Mouse (Mus musculus) left cerebral cortex, postnatal 36 days (tissue): ENCODE data around the gene Bcas3. TPM values are rescaled to one million over a fixed set of nuclear protein-coding genes. Genes with fewer than 3 reads are reported as not detected.

ENCODE experiments used
- DNase-seq, 2 experiments: peaks; one replicate each; pipeline ENCODE4 v3.0.0; 2021 to 2022; ENCODE audit warnings: low spot score in 2 of 2, mixed read lengths in 1 of 2
- intact Hi-C: fragments of 180-260 bp; cut with DNase I; formaldehyde crosslinking; loops from one replicate; pipeline ENCODE4 v1.15.1; 2025
- total RNA-seq, 2 experiments: library from RNA; stranded (reverse); gene quantifications; 2 replicates each; pipeline ENCODE4 v1.2.3; 2021

The Bcas3 gene
- total RNA-seq, 2 experiments from 2014 or later = 69.6 to 74.1 TPM

GRCm38 (mm10) chr11:85584086-85584485 is 231.1 kb downstream of the Bcas3 start:
- DNase-seq = no peak
- intact Hi-C loops = no loop called here

- intact Hi-C loops = no loop called here
- no peak for DNase-seq
Measured at GRCm38 (mm10) chr11:85593636-85594035, 240.7 kb downstream of the Bcas3 start.

GRCm38 (mm10) chr11:85599251-85599650 is 246.3 kb downstream of the Bcas3 start:
- no peak for DNase-seq
- intact Hi-C loops = no loop called here

- no peak for DNase-seq
- intact Hi-C loops = no loop called here
Measured at GRCm38 (mm10) chr11:85603546-85604322, 250.8 kb downstream of the Bcas3 start.

GRCm38 (mm10) chr11:85609303-85609940 is 256.5 kb downstream of the Bcas3 start:
- intact Hi-C loops = no loop called here
- DNase-seq = peak; percentile 6 to 19

- no peak for DNase-seq
- intact Hi-C loops = no loop called here
Measured at GRCm38 (mm10) chr11:85613035-85613434, 260.1 kb downstream of the Bcas3 start.

GRCm38 (mm10) chr11:85613586-85613985 is 260.6 kb downstream of the Bcas3 start:
- intact Hi-C loops = no loop called here
- no peak for DNase-seq

- intact Hi-C loops = no loop called here
Measured at GRCm38 (mm10) chr11:85614431-85614830, 261.5 kb downstream of the Bcas3 start.

GRCm38 (mm10) chr11:85615421-85615820 is 262.5 kb downstream of the Bcas3 start:
- intact Hi-C loops = no loop called here
- no peak for DNase-seq

More at GRCm38 (mm10) chr11:85614431-85614830, 261.5 kb downstream of the Bcas3 start:
- no peak for DNase-seq

- intact Hi-C loops = no loop called here
- no peak for DNase-seq
Measured at GRCm38 (mm10) chr11:85621486-85621885, 268.5 kb downstream of the Bcas3 start.

GRCm38 (mm10) chr11:85621994-85622393 is 269.0 kb downstream of the Bcas3 start:
- no peak for DNase-seq
- intact Hi-C loops = no loop called here

- DNase-seq = no peak
- intact Hi-C loops = no loop called here
Measured at GRCm38 (mm10) chr11:85625206-85625605, 272.2 kb downstream of the Bcas3 start.

- intact Hi-C loops = no loop called here
- no peak for DNase-seq
Measured at GRCm38 (mm10) chr11:85626846-85627245, 273.9 kb downstream of the Bcas3 start.

GRCm38 (mm10) chr11:85627405-85627804 is 274.4 kb downstream of the Bcas3 start:
- no peak for DNase-seq
- intact Hi-C loops = no loop called here

GRCm38 (mm10) chr11:85628303-85629063 is 275.5 kb downstream of the Bcas3 start:
- DNase-seq = no peak
- intact Hi-C loops = no loop called here

- intact Hi-C loops = no loop called here
- DNase-seq = no peak
Measured at GRCm38 (mm10) chr11:85632568-85632981, 279.6 kb downstream of the Bcas3 start.

- intact Hi-C loops = no loop called here
- no peak for DNase-seq
Measured at GRCm38 (mm10) chr11:85638696-85639495, 285.9 kb downstream of the Bcas3 start.

GRCm38 (mm10) chr11:85640659-85641058 is 287.7 kb downstream of the Bcas3 start:
- intact Hi-C loops = loop anchor here (10.0 kb wide), 1 partner anchor 114 kb away; no protein-coding TSS in a partner anchor
- no peak for DNase-seq

- intact Hi-C loops = loop anchor here (10.0 kb wide), 1 partner anchor 113 kb away; no protein-coding TSS in a partner anchor
- DNase-seq = no peak
Measured at GRCm38 (mm10) chr11:85641486-85641885, 288.5 kb downstream of the Bcas3 start.
